Mouse (Mus musculus): ENCODE measurements around the gene Ccdc15.
A peak's percentile ranks its signal among the peaks of the same experiment; 100 is the strongest.

Gene Ccdc15

DNA sequence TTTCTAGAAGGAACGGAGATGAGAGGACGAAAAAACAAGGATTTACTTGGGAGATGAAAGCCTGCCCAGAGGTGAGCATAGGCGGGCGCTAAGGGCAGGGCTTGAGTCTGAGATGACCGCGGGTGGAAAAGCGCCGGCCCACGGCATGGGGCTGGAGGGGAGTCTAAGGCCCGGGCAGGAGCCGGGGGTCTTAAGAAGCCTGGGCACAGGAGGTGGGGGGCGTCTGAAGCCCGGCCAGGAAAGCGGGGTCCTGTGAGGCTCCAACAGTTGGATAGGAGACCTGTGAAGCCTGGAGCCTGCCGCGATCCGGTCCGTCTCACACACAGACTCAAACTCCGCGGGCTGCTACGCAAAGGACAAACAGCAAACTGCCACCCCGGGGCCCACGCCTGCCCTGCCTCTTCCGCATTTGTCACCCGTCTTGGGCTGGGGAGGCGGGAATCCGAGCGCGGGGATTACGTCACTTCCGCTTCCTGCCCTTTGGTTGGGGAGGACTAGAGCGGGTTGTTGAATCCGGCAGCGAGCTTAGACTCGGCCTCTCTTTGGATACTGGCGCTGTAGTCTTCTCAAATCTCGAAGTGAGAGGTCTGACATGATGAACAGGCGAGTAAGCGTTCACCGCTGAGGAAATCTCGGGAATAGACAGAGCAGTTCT, at the start of gene Ccdc15:
TSS of gene Ccdc15 (minus strand) at position 445 of the 655 bp plus-strand sequence.
- Histone ChIP-seq H3K9me3 (ENCODE audit: low read length) (no peaks in the 10 kb centered on the region), H3K27me3 (ENCODE audit: insufficient read depth, low read length) (no peaks in the 10 kb centered on the region), H3K4me1 (replicated peaks; ENCODE audit: low read depth, low read length) (peaks cover 14% of the 10 kb centered on the region), H3K4me3 (replicated peaks; ENCODE audit: low read length) (peak within 1 kb of the TSS; percentile 88), H3K36me3 (ENCODE audit: insufficient read depth, low read length) (peaks cover 7% of the 10 kb centered on the region; the same call in 1 of the 2 replicates)
- TF ChIP-seq NANOG (IDR thresholded peaks at IDR 0.05; ENCODE audit: borderline replicate concordance, low read length) (no peak), POU5F1 (IDR thresholded peaks at IDR 0.05; ENCODE audit: borderline replicate concordance, low read length) (no peak), CTCF (conservative IDR thresholded peaks at IDR 0.05; ENCODE audit: low read length) (no peak)

DNA sequence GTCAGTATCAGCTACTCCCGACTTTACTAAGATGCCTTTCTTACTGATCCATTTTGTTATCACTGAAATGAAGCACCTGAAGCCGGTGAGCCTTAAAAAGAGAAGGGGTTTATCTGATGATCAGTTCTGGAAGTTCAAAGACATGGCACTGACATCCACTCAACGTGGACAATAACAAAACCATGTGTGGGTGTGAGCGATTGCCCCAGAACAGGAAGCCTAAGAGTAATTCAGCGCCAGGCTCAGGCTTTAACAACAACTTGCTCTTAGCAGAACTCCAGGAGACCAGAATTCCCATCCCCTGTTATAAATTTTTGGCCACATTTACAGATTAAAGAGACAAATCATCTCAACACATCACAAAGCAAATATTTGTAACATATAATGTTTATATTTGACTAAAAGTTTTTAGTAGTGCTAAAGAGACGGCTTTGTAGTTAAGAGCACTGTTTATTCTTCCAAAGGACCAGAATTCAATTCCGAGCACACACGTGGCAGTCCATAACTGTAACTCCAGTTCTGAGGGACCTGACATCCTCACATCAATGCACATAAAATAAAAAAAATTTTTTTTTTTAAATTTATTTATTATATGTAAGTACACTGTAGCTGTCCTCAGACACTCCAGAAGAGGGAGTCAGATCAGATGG, 45.4 kb upstream of the Ccdc15 start:
- Histone ChIP-seq H3K9me3 (ENCODE audit: low read length) (no peaks in the 10 kb centered on the region), H3K27me3 (ENCODE audit: insufficient read depth, low read length) (no peaks in the 10 kb centered on the region), H3K4me1 (replicated peaks; ENCODE audit: low read depth, low read length) (peaks cover 31% of the 10 kb centered on the region), H3K36me3 (ENCODE audit: insufficient read depth, low read length) (no peaks in the 10 kb centered on the region), H3K4me3 (replicated peaks; ENCODE audit: low read length) (no peak overlapping the region)
- TF ChIP-seq CTCF (conservative IDR thresholded peaks at IDR 0.05; ENCODE audit: low read length) (no peak), POU5F1 (IDR thresholded peaks at IDR 0.05; ENCODE audit: borderline replicate concordance, low read length) (no peak), NANOG (IDR thresholded peaks at IDR 0.05; ENCODE audit: borderline replicate concordance, low read length) (no peak)

DNA sequence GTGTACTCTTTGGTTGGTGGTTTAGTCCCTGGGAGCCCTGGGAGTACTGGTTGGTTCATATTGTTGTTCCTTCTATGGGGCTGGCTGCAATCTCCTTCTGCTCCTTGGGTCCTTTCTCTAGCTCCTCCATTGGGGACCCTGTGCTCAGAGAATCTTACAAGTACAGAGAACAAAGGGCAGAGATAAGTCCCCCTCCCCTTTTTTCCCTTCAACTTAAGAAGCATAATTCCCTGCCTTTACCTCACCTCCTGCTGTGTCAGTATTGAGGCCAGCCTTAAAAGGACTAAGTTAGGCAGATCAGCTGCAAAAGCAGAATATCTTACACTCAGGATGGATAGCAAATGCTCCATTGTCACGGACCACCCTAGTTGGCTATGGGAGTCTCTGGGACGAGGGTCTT, 43.8 kb upstream of the Ccdc15 start:
- no peaks in the 10 kb centered on the region for H3K36me3 ChIP-seq (ENCODE audit: insufficient read depth, low read length)
- no peak for TF ChIP-seq NANOG (IDR thresholded peaks at IDR 0.05; ENCODE audit: borderline replicate concordance, low read length)
- no peak for TF ChIP-seq CTCF (conservative IDR thresholded peaks at IDR 0.05; ENCODE audit: low read length)
- no peak for TF ChIP-seq POU5F1 (IDR thresholded peaks at IDR 0.05; ENCODE audit: borderline replicate concordance, low read length)
- H3K4me1 ChIP-seq (replicated peaks; ENCODE audit: low read depth, low read length), result peaks cover 42% of the 10 kb centered on the region
- no peaks in the 10 kb centered on the region for H3K9me3 ChIP-seq (ENCODE audit: low read length)
- no peaks in the 10 kb centered on the region for H3K27me3 ChIP-seq (ENCODE audit: insufficient read depth, low read length)
- H3K4me3 ChIP-seq (replicated peaks; ENCODE audit: low read length), result no peak overlapping the region

DNA sequence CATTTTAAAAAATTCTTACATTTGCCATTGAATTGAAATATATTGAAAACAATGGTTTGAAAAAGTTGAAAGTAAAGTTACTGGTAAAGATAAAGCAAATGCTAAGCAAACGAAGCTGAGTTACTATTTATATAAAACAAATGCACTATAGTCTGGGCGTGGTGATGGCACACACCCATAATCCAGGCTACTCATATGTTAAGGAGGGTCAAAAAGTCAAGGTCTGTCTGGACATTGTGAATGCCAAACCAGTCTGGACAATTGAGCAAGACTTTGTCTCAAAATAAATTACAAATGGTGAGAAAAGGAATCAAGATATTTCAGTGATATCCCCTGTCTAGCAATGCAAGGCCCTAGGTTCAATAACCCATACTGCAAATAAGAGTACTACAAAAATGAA, 42.7 kb upstream of the Ccdc15 start:
- TF ChIP-seq CTCF (conservative IDR thresholded peaks at IDR 0.05; ENCODE audit: low read length), result no peak
- no peak for TF ChIP-seq POU5F1 (IDR thresholded peaks at IDR 0.05; ENCODE audit: borderline replicate concordance, low read length)
- TF ChIP-seq NANOG (IDR thresholded peaks at IDR 0.05; ENCODE audit: borderline replicate concordance, low read length), result no peak
- H3K36me3 ChIP-seq (ENCODE audit: insufficient read depth, low read length), result no peaks in the 10 kb centered on the region
- peaks cover 53% of the 10 kb centered on the region for H3K4me1 ChIP-seq (replicated peaks; ENCODE audit: low read depth, low read length)
- no peak overlapping the region for H3K4me3 ChIP-seq (replicated peaks; ENCODE audit: low read length)
- no peaks in the 10 kb centered on the region for H3K9me3 ChIP-seq (ENCODE audit: low read length)
- H3K27me3 ChIP-seq (ENCODE audit: insufficient read depth, low read length), result peaks cover 3% of the 10 kb centered on the region; the same call in 1 of the 2 replicates

DNA sequence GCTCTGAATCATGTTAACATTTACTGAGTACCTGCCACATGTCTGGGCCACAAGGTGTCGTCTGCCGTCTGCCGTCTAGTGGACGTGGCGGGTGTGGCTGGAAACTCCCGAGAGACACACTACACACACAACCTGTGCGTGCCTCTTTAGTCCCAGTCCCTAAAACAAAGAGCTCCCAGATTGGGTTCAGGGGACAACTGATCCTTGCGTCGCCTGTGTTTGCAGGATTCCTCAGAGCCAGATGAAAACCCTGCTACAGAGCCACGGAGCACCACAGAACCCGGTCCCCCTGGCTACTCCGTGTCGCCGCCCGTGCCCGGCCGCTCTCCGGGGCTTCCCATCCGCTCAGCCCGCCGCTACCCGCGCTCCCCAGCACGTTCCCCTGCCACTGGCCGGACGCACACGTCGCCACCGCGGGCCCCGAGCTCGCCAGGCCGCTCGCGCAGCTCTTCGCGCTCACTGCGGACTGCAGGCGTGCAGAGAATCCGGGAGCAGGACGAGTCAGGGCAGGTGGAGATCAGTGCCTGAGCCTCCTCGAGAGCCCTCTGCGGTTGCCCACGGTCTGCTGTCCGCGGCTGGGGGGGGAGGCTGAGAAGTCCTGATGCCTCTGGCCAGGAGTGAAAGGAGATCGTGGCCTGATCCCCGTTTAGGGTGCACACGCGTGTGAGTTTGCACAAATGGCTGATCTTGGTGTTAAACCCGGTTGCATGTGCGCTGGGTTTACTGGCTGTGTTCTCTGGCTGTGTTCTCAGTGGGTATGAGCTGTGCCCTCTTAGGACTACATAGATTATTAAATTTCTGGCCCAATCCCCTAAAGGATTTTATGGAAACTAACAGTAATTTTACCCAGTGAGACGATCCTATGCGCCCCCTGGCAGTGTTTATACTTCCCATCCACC, 36.3 kb upstream of the Ccdc15 start:
- no peaks in the 10 kb centered on the region for H3K9me3 ChIP-seq (ENCODE audit: low read length)
- peak overlapping the region; percentile 78 for H3K4me3 ChIP-seq (replicated peaks; ENCODE audit: low read length)
- TF ChIP-seq NANOG (IDR thresholded peaks at IDR 0.05; ENCODE audit: borderline replicate concordance, low read length) (no peak), CTCF (conservative IDR thresholded peaks at IDR 0.05; ENCODE audit: low read length) (no peak), POU5F1 (IDR thresholded peaks at IDR 0.05; ENCODE audit: borderline replicate concordance, low read length) (no peak)
- peaks cover 34% of the 10 kb centered on the region for H3K27me3 ChIP-seq (ENCODE audit: insufficient read depth, low read length)
- H3K36me3 ChIP-seq (ENCODE audit: insufficient read depth, low read length), result no peaks in the 10 kb centered on the region
- H3K4me1 ChIP-seq (replicated peaks; ENCODE audit: low read depth, low read length), result peaks cover 39% of the 10 kb centered on the region

DNA sequence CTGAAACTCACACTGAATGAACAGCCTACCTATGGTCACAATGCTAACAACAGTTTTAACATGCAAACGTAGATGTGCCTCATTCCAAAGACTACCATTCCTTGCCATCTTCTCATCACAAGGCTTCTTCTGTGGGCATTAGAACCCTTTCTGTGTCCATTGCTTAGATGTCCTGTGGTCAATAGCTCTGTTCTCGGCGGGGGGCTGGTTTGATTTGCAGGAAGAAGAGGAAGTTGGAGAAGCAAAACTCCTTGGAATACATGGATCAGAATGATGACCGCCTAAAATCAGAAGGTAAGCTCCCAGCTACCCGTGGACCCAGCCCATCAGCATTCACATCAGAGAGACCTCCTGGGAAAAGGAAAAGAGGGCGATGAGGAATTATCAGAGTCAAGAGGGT, 34.9 kb upstream of the Ccdc15 start:
- TF ChIP-seq POU5F1 (IDR thresholded peaks at IDR 0.05; ENCODE audit: borderline replicate concordance, low read length) (no peak), NANOG (IDR thresholded peaks at IDR 0.05; ENCODE audit: borderline replicate concordance, low read length) (no peak), CTCF (conservative IDR thresholded peaks at IDR 0.05; ENCODE audit: low read length) (no peak)
- no peaks in the 10 kb centered on the region for H3K36me3 ChIP-seq (ENCODE audit: insufficient read depth, low read length)
- H3K4me3 ChIP-seq (replicated peaks; ENCODE audit: low read length), result no peak overlapping the region
- H3K27me3 ChIP-seq (ENCODE audit: insufficient read depth, low read length), result peaks cover 34% of the 10 kb centered on the region
- H3K9me3 ChIP-seq (ENCODE audit: low read length), result no peaks in the 10 kb centered on the region
- peaks cover 32% of the 10 kb centered on the region for H3K4me1 ChIP-seq (replicated peaks; ENCODE audit: low read depth, low read length)

DNA sequence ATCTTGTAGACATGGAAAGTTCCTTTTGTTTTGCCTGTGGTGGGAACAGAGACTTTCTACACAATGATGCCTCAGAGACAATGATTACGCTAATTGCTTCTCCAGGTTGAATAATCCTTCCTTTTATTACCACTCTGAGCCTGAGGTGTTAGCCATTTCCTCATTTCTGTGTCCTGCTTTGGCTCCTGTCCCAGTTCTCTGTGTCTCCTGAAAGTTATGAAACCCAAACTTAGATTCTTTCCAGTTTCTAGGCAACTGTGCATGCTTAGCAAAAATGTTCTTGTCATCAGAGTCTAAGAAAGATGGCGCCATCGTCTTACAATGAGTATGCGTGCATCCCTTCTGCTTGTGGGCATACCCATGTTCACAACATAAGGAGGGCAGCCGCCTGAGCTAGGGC, 27.5 kb upstream of the Ccdc15 start:
- no peaks in the 10 kb centered on the region for H3K36me3 ChIP-seq (ENCODE audit: insufficient read depth, low read length)
- no peaks in the 10 kb centered on the region for H3K27me3 ChIP-seq (ENCODE audit: insufficient read depth, low read length)
- TF ChIP-seq POU5F1 (IDR thresholded peaks at IDR 0.05; ENCODE audit: borderline replicate concordance, low read length) (no peak), NANOG (IDR thresholded peaks at IDR 0.05; ENCODE audit: borderline replicate concordance, low read length) (peak; percentile 37; the same call in 1 of the 2 replicates)
- no peak overlapping the region for H3K4me3 ChIP-seq (replicated peaks; ENCODE audit: low read length)
- peaks cover 7% of the 10 kb centered on the region; the same call in 1 of the 2 replicates for H3K4me1 ChIP-seq (replicated peaks; ENCODE audit: low read depth, low read length)
- H3K9me3 ChIP-seq (ENCODE audit: low read length), result no peaks in the 10 kb centered on the region

DNA sequence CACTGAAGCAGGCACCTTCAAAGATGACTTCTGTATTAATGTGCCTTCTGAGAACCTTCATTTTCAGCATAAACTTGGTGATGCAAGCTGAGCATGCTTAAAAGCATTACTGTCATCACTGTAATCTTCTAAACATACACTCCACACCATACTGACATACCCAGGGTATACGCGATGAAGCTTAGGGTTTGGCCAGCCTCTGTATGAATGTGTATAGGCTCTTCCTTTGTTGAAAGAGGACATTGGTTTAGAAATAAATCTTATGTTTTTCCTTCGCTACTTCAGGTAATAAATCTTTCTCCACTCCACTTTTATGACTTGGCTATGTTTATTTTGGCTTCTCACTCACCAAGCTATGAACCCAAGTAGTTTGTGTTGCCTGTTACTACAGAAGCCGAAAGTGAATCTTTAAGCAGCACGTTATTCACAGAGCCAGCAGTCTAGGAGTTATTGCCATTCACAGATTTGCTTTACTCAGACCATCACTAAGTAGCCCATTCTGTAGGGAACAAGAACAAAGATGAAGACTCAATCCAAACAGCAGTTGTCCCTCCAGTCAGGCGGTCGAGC, 23.1 kb upstream of the Ccdc15 start:
- Histone ChIP-seq H3K4me1 (replicated peaks; ENCODE audit: low read depth, low read length) (peaks cover 15% of the 10 kb centered on the region), H3K27me3 (ENCODE audit: insufficient read depth, low read length) (no peaks in the 10 kb centered on the region), H3K9me3 (ENCODE audit: low read length) (no peaks in the 10 kb centered on the region; the same call in 1 of the 2 replicates), H3K4me3 (replicated peaks; ENCODE audit: low read length) (no peak overlapping the region), H3K36me3 (ENCODE audit: insufficient read depth, low read length) (no peaks in the 10 kb centered on the region)
- TF ChIP-seq NANOG (IDR thresholded peaks at IDR 0.05; ENCODE audit: borderline replicate concordance, low read length) (no peak), CTCF (conservative IDR thresholded peaks at IDR 0.05; ENCODE audit: low read length) (no peak), POU5F1 (IDR thresholded peaks at IDR 0.05; ENCODE audit: borderline replicate concordance, low read length) (no peak)
